Mouse (Mus musculus) T-helper 2 cell (primary cell): ENCODE results near the gene Bace1.
"Not testable (repeated sequence)": the region's sequence is repeated elsewhere in the genome, so short reads cannot be mapped to it uniquely, and the experiment has no call there.

Experiments used
- in situ Hi-C: fragments of 300-600 bp; cut with MboI, MseI; formaldehyde crosslinking; loops from one replicate; pipeline ENCODE4 v1.15.1; 2025; ENCODE audit warnings: high pct_unique_total_duplicates

Bace1 gene

DNA sequence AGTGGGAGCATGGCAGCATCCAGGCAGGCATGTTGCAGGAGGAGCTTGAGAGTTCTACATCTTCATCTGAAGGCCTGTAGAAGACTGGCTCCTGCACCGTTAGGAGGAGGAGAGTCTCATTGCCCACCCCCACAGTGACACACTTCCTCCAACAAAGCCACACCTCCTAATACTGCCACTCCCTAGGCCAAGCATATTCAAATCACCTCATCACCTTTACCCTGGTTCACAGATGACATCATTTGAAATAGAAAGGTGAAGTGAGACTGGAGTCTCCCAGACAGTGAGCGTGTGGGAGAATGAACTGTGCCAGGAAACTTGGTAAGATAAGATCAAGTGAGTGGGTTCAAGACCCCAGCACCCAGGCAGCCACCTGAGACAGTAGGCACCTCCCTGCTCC lies 4.9 kb upstream of the Bace1 start:
- in situ Hi-C loops: no loop called here

GRCm38 (mm10) chr9:45838069-45838433 lies 329 bp upstream of the Bace1 start:
- in situ Hi-C loops: loop anchor here (5.0 kb wide), 1 partner anchor 61 kb away; no protein-coding TSS in a partner anchor

GRCm38 (mm10) chr9:45839139-45839981 lies 980 bp downstream of the Bace1 start:
- in situ Hi-C loops: loop anchor here (5.0 kb wide), 1 partner anchor 62 kb away; no protein-coding TSS in a partner anchor

DNA sequence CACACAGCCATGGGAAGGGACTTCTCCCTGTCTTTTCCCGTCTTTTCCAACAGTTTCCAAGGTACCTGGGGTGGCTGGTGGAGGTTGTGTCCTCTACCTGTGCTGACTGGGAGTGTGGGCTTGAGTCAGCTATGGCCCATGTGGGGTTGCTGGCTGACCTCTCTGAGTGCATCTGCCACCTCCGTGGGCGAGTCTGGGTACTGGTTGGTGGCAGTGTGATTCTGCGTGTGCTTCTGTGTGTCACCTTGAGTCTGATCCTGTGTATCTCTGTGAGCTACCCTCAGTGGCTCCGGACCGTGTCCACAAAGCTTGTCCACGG lies 1.6 kb downstream of the Bace1 start:
- in situ Hi-C loops: loop anchor here (5.0 kb wide), 1 partner anchor 63 kb away; no protein-coding TSS in a partner anchor

GRCm38 (mm10) chr9:45840331-45840730 lies 2.0 kb downstream of the Bace1 start:
- in situ Hi-C loops: no loop called here

- in situ Hi-C loops: no loop called here
Measured at GRCm38 (mm10) chr9:45841458-45841857, 3.1 kb downstream of the Bace1 start.

- in situ Hi-C loops: no loop called here
Measured at GRCm38 (mm10) chr9:45843007-45843406, 4.6 kb downstream of the Bace1 start.

DNA sequence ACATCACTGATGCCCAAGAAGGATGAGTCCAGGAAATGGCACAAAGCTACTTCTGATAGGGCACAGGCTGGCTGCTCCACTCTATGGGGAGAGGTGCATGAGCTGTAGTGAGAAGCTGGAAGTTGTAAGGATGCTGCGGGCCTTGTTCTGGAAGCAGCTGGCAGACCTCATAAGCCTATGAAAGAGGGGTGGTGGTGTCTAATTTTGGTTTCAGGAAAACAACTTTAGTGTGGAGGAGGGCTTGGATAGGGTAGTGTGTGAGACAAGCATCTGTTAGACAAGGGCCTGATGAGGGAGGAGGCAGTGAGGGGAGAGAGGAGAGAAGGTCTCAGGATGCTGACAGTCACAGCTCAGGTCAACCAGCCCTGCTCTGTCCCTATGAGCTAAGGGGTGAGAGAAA lies 5.4 kb downstream of the Bace1 start:
- in situ Hi-C loops: no loop called here

- in situ Hi-C loops: no loop called here
Measured at GRCm38 (mm10) chr9:45845541-45845940, 7.2 kb downstream of the Bace1 start.

- in situ Hi-C loops: not testable (repeated sequence)
Measured at GRCm38 (mm10) chr9:45846176-45846575, 7.8 kb downstream of the Bace1 start.

DNA sequence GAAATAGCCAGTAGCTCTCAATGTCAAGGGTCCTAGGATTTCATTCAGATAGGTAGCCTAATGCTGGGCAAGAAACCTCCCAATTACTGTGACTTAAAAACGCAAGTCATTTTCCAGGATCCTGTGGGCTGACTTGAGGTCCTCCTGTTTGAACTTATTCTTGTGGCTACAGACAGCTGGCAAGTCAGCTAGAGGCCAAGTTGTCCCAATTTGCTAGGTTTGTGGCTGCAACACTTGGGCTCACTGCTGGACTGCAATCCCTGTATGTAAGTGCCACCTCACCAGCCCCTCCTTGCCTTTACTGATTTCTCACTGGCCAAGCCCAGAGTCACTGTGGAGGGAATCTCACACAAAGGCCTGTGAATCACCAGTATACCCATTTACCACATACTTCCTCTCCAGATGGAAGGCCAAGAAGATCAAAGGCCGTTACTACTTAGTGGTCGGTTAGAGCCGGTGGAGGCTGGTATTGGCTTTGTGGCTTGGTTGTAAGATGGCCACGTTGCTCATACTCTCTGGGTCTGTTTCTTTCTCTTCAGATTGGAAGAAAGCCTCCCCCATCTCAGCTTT lies 8.6 kb downstream of the Bace1 start:
- in situ Hi-C loops: no loop called here

DNA sequence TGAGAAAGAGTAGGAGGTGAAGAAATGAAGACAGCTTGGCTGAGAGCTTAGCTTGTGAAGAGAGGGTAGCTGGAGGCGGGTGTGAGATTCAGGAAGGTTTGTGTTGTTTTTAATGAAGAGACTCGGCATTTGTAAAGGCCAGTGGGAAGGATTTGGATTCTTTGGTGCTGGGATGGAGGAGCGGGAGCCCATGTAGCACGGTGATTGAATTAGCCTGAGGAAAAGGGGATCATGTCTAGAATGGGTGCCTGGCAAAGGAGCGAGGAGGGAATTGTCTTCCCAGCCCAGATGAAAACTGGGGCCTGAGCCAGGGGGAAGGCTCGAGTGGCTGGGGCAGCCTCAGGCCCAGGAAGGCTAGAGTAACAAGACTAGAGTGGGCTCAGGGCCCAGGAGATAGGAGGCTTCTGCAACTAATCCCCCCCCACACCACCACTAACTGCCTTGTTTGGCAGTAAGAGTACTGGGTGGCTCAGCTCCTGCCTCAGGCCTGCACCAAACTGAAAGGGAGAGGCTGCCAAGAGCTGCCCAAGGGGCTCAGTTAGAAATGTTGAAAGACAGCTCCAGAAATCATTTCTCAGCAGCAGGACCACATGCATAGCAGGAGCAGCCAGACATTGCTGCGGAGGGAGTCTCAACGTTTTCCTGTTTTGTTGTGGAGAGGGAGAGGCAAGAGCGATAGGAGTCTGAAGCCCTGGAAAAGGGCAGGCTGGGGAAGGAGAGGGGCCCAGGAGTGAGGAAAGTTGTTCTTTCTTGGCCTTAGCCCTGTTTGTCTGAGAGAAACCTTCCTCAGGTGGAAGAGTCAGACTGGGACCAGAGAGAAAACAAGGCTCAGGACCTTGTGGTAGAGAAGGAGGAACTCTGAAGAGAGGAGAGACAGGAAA lies 11.4 kb downstream of the Bace1 start:
- in situ Hi-C loops: no loop called here

- in situ Hi-C loops: no loop called here
Measured at GRCm38 (mm10) chr9:45850528-45851155, 12.3 kb downstream of the Bace1 start.

DNA sequence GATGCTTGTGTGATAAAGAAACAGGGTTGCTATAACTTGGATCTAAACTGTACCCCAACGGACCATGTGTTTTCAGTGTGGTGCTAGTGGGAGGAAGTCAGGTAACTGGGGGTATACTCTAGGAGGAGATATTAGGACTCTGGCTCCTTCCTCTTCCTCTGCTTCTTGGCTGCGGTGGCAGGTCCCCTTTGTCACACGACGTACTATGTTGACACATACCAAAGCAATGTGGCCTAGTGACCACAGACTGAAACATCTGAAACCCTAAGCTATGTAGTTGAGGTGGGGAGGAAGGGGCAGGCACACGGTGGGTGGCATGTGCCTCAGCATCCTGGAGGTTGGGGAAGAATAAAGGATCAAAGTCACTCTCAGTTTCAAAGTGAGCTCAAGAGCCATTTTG lies 12.9 kb downstream of the Bace1 start:
- in situ Hi-C loops: no loop called here

DNA sequence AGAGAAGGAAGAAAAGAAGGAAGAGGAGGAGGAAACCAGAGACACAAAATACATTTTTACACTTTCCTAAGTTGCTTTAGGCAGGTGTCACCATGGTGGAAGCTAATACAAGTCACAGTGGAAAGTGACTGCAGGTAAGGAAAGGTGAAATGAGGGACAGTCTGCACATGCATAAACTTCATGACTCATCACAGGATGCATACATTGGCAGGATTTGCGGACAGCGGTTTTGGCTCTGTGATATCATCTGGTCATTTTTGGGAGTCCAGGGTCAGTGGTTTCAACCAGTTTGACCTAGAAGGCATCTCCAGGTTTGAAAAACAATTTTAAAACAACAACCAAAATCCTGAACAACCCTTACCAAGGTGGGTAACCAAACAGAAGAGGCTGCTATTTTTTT lies 13.4 kb downstream of the Bace1 start:
- in situ Hi-C loops: no loop called here

- in situ Hi-C loops: no loop called here
Measured at GRCm38 (mm10) chr9:45853695-45854094, 15.3 kb downstream of the Bace1 start.

- in situ Hi-C loops: no loop called here
Measured at GRCm38 (mm10) chr9:45854136-45854535, 15.8 kb downstream of the Bace1 start.

DNA sequence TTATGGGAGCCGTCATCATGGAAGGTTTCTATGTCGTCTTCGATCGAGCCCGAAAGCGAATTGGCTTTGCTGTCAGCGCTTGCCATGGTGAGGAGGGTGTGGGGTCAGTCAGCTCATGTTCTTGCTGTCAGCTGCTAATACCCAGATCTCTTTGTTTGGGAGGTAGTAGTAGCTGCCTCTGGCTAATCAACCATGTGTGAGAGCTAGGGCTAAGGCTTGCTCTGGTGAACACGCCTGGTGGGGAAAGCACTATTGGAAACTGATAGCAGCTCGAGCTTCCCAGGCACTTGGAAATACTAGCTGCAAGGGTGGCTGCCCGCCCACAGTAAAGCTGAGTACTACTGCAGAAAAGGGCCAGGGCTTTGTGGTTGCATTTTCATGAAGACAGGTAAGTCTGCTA lies 21.0 kb downstream of the Bace1 start:
- in situ Hi-C loops: no loop called here

GRCm38 (mm10) chr9:45861813-45862212 lies 23.4 kb downstream of the Bace1 start:
- in situ Hi-C loops: no loop called here

DNA sequence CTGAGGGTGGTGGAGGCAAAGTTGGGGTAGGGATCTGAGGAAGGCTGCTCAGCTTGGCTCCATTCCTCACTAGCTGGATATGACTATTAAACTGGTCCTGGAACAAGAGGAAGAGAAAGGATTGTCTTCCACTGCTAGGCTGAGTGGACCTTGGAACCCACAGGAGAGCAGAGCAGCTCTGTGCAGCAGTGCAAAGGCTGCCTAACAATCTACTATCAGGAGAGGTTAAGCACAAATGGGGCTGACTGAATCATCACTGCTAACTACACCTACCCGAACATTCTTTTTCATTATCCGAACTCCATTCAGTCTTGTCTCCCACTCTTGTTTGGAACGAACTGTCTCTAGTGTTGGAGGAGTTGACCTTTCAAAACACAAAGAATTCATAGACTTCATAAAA lies 30.8 kb downstream of the Bace1 start:
- in situ Hi-C loops: no loop called here

DNA sequence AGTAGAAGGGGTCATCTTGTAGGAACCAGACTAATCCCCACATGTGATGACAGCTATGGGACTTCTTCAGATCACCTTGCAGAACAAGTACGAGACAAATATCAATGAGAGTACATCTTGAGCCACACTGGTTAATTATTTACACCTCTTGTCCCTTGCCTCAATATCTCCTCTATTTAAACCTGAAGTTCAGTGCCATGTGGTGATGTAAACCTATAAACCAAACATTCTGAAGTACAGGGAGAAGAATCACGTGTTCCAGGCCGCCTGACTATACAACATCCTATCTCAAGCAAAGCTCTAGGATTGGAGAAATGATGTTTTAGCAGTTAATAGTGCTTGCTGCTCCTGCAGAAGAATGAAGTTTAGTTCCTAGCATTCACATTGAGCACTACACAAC lies 31.9 kb downstream of the Bace1 start:
- in situ Hi-C loops: no loop called here

DNA sequence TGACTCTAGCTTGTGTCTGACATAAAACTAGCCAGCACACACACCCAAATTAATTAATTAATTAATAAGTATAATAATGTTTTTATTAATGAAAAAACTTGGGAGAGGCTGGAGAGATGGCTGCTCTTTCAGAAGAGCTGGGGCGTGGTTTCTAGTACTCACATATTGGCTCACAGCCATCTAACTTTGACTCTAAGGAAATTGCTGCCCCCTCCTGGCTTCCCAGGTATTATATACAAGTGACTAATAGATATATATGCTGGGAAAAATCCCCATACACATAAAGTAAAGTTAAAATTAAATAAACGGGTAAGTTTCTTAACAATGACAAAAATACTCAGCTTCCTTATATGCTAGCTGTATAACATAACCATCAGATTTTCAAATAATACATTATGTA lies 39.5 kb downstream of the Bace1 start:
- in situ Hi-C loops: no loop called here
